Mouse (Mus musculus) spleen, postnatal 4 days (tissue): Measurements from ENCODE around the gene Litaf.

Source experiments
- DNase-seq, 2 experiments: peaks; one replicate each; pipeline ENCODE4 v3.0.0; 2022; ENCODE audit warnings: low spot score in 2 of 2

The Litaf gene

GRCm38 (mm10) chr16:10910541-10910940 is 155.4 kb downstream of the Litaf start:
- no peak for DNase-seq
